Mouse (Mus musculus): ENCODE measurements around the gene Tnnc2.

The Tnnc2 gene

GRCm38 (mm10) chr2:164737377-164738090 is 42.2 kb downstream of the Tnnc2 start:
- DNase-seq = peak in 1 of 2 experiments; percentile 17

GRCm38 (mm10) chr2:164735446-164735845 is 44.3 kb downstream of the Tnnc2 start:
- DNase-seq = no peak

GRCm38 (mm10) chr2:164734839-164735238 is 44.9 kb downstream of the Tnnc2 start:
- DNase-seq = no peak

- no peak for DNase-seq
Measured at GRCm38 (mm10) chr2:164733259-164733658, 46.5 kb downstream of the Tnnc2 start.

GRCm38 (mm10) chr2:164731719-164732118 is 48.0 kb downstream of the Tnnc2 start:
- no peak for DNase-seq

Data from kidney, postnatal 4 days (tissue).